8 mouse cellular contexts compared by ENCODE assay signal in the genomic region with DNA sequence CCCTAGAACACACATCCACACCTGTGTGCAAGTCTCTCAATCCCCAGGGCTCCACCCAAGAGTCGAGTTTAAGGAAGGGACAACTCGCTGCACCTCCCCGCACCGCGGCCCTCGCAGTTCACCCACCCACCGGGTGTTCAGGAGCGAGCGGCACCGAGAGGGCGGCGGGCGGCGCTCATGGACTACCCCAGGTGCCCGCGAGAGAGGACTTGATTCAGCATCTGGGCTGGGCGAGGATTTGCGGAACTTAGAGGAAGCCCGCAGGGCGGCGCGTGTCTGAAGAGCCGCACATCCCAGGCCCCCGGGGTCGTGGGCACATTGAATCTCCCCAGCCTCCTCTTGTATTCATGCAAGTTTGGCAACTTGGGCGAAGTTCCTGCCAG. TPM values are rescaled to one million over a fixed set of nuclear protein-coding genes. Genes with fewer than 3 reads are reported as not detected.
DNase-seq lines count a peak whose midpoint lies in the region; ATAC-seq and TF ChIP-seq lines count a peak whose summit lies in the region.

No protein-coding gene starts in this region.

- H3K27ac ChIP-seq in forebrain, embryonic 15.5 days (replicated peaks), result peak overlapping the region; percentile 98
- H3K27ac ChIP-seq in hindbrain, embryonic 12.5 days, result peak overlapping the region; percentile 99

- H3K27me3 ChIP-seq in E14TG2a.4 (ENCODE audit: insufficient read depth, low read length), result peaks cover 70% of the 10 kb centered on the region
- no peaks in the 10 kb centered on the region for H3K27me3 ChIP-seq in forebrain, embryonic 15.5 days
- H3K27me3 ChIP-seq in hindbrain, embryonic 12.5 days, result no peaks in the 10 kb centered on the region; the same call in 1 of the 2 replicates

- H3K9me3 ChIP-seq in E14TG2a.4 (ENCODE audit: low read length), result no peaks in the 10 kb centered on the region
- H3K9me3 ChIP-seq in forebrain, embryonic 15.5 days, result no peaks in the 10 kb centered on the region
- H3K9me3 ChIP-seq in hindbrain, embryonic 12.5 days (replicated peaks), result no peaks in the 10 kb centered on the region

- peak overlapping the region; percentile 84 for H3K4me2 ChIP-seq in forebrain, embryonic 15.5 days (replicated peaks)
- peak overlapping the region; percentile 82 for H3K4me2 ChIP-seq in hindbrain, embryonic 12.5 days (replicated peaks)

- H3K4me3 ChIP-seq in E14TG2a.4 (replicated peaks; ENCODE audit: low read length), result peak overlapping the region; percentile 89
- peak overlapping the region; percentile 99 for H3K4me3 ChIP-seq in forebrain, embryonic 15.5 days
- H3K4me3 ChIP-seq in hindbrain, embryonic 12.5 days, result peak overlapping the region; percentile 95

- no peak for TF ChIP-seq CTCF in E14TG2a.4 (conservative IDR thresholded peaks at IDR 0.05; ENCODE audit: low read length)

- ATAC-seq in forebrain, embryonic 15.5 days (replicated peaks), result peak; percentile 41
- peak; percentile 51 for ATAC-seq in hindbrain, embryonic 12.5 days (ENCODE audit: low FRiP score)
- peak; percentile 34 for ATAC-seq in megakaryocyte-erythroid progenitor cell, adult 5-6 weeks (replicated peaks; ENCODE audit: low FRiP score, low TSS enrichment, poor library complexity, severe bottlenecking)
- no peak for ATAC-seq in erythroid progenitor cell, adult 5-6 weeks (replicated peaks; ENCODE audit: low FRiP score, poor library complexity, severe bottlenecking)

- no peaks in the 10 kb centered on the region for H3K36me3 ChIP-seq in E14TG2a.4 (ENCODE audit: insufficient read depth, low read length)
- no peaks in the 10 kb centered on the region for H3K36me3 ChIP-seq in forebrain, embryonic 15.5 days
- H3K36me3 ChIP-seq in hindbrain, embryonic 12.5 days, result no peaks in the 10 kb centered on the region

- DNase-seq in adrenal gland, postnatal 14 days, result peak; percentile 78
- DNase-seq in left cerebral cortex, postnatal 25 days (ENCODE audit: low spot score in 2 of 2), result peak; percentile 77 to 78
- peak; percentile 70 for DNase-seq in right cerebral cortex, postnatal 14 days

- 0% methylated on average over 26 of the region's 26 CpGs for WGBS in forebrain, embryonic 15.5 days
- under 1% methylated on average over 26 of the region's 26 CpGs for WGBS in hindbrain, embryonic 12.5 days

- H3K9ac ChIP-seq in forebrain, embryonic 15.5 days (replicated peaks), result peak overlapping the region; percentile 98
- peak overlapping the region; percentile 98 for H3K9ac ChIP-seq in hindbrain, embryonic 12.5 days

- intact Hi-C loops in left cerebral cortex, postnatal 25 days (cut with DNase I), result loop anchor here (2.0 to 5.0 kb wide), 6 partner anchors 87 to 333 kb away; no protein-coding TSS in a partner anchor

- H3K4me1 ChIP-seq in E14TG2a.4 (replicated peaks; ENCODE audit: low read depth, low read length), result peaks cover 33% of the 10 kb centered on the region
- H3K4me1 ChIP-seq in forebrain, embryonic 15.5 days, result peaks cover 54% of the 10 kb centered on the region
- peaks cover 50% of the 10 kb centered on the region for H3K4me1 ChIP-seq in hindbrain, embryonic 12.5 days

RNA-seq across cellular contexts. Expression of a gene that starts 1.1 kb away (rescaled TPM):
- 7.3 and 18.0 TPM in 2 replicates for total RNA-seq in adrenal gland, postnatal 14 days (2021)
- 33.8 and 34.9 TPM in 2 replicates for polyA plus RNA-seq in forebrain, embryonic 15.5 days (2015; fragmentation: Nextera tagmentation; extraction: Ambion mirVana)
- polyA plus RNA-seq in hindbrain, embryonic 12.5 days (2016; fragmentation: Nextera tagmentation; extraction: Ambion mirVana), result 25.4 and 27.3 TPM in 2 replicates
- 10 to 100 TPM; 10.4 to 14.4 TPM for total RNA-seq in left cerebral cortex, postnatal 25 days (2021)
- total RNA-seq in megakaryocyte-erythroid progenitor cell, adult 5-6 weeks (2014; fragmentation: Nextera tagmentation), result 3.5 and 16.9 TPM in 2 replicates
- 0.52 and 0.53 TPM in 2 replicates for total RNA-seq in megakaryocyte-erythroid progenitor cell, adult 5-6 weeks (2017)
- 14.4 and 14.7 TPM in 2 replicates for total RNA-seq in erythroid progenitor cell, adult 5-6 weeks (2015; ENCODE audit: low replicate concordance)
- total RNA-seq in erythroid progenitor cell, adult 5-6 weeks (2017; ENCODE audit: low replicate concordance), result 2.1 and 12.8 TPM in 2 replicates
